Mouse (Mus musculus) layer of hippocampus, adult 2 months (tissue): ENCODE measurements around the gene Hsp90ab1. TPM values are rescaled to one million over a fixed set of nuclear protein-coding genes. Genes with fewer than 3 reads are reported as not detected.

Source experiments
- DNase-seq, 2 experiments: peaks; one replicate each; pipeline ENCODE4 v3.0.0; 2022; ENCODE audit warnings: low spot score in 2 of 2
- H3K27ac ChIP-seq: fragments of 200-600 bp; 2 replicates; pipeline ENCODE4 v1.8.1; 2022
- H3K4me3 ChIP-seq: fragments of 200-600 bp; 2 replicates; pipeline ENCODE4 v1.8.1; 2022; ENCODE audit warnings: mild to moderate bottlenecking
- CTCF ChIP-seq: fragments of 200-600 bp; conservative IDR thresholded peaks from 2 replicates; pipeline ENCODE4 v1.8.1; 2022; ENCODE audit warnings: antibody characterized with exemption, mild to moderate bottlenecking, moderate library complexity
- total RNA-seq, 2 experiments: library from RNA; stranded (reverse); gene quantifications; 2 replicates each; pipeline ENCODE4 v1.2.3; 2021

The Hsp90ab1 gene
- total RNA-seq, 2 experiments from 2014 or later: 1,695 to 1,765 TPM

DNA sequence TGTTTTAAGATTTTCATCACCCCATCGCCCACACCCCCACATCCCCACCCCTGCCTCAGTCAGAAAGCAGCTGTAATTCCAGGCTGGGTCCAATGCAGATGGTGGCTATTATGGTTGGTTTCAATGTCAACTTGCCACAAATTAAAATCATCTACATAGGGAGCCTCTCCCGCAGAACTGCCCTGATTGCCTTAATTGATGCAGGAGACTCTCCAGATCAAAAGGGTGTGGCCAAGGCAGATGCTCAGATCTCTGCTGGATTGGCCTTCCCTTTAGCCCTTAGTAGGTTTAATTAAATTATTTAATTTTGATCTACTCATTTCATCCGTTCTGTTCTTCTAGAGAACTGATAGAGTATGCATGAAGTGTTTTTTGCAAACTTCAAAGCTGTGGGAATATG lies 29.9 kb upstream of the Hsp90ab1 start:
- H3K27ac ChIP-seq: no peak overlapping the region
- H3K4me3 ChIP-seq: no peak overlapping the region
- TF ChIP-seq CTCF: no peak

DNA sequence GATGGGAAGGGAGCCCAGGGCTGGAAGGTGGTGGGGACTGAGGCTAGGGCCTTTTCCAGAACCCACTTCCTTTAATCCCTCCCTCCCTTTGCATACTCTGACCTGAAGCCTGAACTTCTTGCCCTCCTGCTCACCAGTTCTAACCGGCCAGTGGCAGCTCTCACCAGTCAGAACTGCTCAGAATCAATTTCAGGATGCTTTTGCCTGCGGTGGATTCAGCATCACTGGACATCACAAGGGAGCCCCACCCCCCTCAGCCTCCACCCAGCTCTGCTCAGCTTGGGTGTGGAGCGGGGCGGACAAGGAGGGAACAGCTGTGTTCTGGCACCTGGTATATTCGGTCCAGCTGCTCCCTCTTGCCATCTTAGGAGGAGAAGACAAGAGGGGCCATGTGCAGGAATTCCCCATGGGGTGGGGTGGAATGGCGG lies 28.8 kb upstream of the Hsp90ab1 start, which contains the start of gene Mymx:
Mymx (minus strand) TSS at position 226 of the 428 bp plus-strand sequence.
- no peak for DNase-seq
- H3K27ac ChIP-seq: no peak within 1 kb of the TSS
- TF ChIP-seq CTCF: no peak
- no peak within 1 kb of the TSS for H3K4me3 ChIP-seq

More for the DNA sequence above, 29.9 kb upstream of the Hsp90ab1 start:
- DNase-seq: no peak

DNA sequence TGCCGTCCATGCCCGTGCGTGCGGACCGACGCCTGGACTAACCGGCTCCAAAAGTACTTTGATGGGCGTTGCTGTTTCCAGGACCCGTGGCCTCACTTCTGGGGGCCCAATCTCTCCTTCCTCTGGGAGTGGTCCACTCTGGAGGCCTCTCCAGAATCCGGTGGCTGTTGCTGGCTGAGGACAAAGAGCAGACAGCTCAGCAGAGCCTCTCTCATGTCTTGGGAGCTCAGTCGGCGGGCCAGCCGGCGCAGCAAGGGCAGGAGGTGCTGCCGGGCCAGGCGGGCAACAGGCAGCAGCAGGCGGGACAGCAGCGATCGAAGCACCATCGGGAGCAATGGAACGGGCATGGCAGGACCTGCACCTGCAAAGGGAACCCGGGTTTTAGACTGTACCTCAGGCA lies 28.3 kb upstream of the Hsp90ab1 start:
- TF ChIP-seq CTCF: no peak
- DNase-seq: no peak
- H3K27ac ChIP-seq: no peak overlapping the region
- H3K4me3 ChIP-seq: no peak overlapping the region

DNA sequence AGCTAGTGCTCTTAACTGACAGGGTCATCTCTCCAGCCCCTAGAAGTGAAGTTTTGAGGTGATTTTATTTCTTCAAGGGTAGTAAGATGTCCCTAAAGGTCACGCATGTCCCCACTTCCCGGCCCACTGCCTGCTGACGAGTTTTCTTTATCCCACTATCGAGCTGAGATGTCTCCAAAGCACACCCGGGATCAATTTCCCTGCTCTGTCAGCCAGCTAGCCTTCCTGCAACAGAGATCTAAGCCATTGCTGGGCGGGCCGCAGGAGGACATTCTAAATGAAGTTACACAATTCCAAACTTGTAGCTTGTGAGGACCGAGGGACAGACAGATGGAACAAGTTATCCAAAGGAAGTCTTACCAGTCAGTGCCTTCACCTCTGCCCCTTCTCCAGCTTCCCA lies 27.2 kb upstream of the Hsp90ab1 start:
- TF ChIP-seq CTCF: no peak
- Histone ChIP-seq H3K4me3 (no peak overlapping the region), H3K27ac (no peak overlapping the region)
- DNase-seq: no peak

DNA sequence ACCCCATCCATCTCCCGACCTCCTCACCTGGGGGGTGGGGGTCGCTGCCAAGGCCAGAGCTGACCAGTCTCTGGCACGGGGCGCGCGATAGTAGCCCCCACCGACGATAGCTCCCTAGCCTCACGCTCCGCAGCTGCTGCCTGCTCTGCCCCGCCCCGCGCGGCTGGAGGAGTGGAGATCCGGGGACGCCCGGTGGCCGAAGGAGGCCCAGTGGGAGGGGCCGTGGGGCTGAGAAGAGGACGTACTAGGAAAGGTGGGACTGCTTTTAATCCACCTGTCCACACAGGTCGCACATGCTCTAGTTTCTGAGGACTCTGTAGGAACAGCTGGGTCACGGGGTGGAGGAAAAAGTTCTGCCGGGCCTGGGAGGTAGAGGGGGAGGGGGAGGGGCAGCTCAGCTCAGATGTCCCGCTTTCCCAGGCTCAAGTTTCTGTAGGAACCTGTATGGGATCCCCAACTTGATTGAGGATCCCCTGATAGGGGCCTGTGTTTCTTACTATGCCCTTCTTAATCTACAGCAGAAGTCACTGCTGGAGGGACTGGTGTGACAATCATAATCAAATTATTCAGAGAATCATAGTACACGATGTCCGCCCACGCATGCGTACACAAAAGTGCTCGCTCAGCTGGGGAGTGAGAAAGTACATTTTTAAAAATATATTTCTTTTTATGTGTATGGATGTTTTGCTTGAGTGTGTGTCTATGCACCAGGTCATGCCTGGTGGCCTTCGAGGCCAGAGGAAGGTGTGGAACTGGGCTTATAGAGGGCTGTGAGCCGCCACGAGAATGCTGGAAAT lies 26.6 kb upstream of the Hsp90ab1 start, which contains the start of gene Slc29a1:
Slc29a1 (minus strand) TSS at position 161 of the 797 bp plus-strand sequence.
- Histone ChIP-seq H3K27ac (no peak within 1 kb of the TSS), H3K4me3 (peak within 1 kb of the TSS; percentile 26; the same call in 1 of the 2 replicates)
- TF ChIP-seq CTCF: no peak
- DNase-seq: no peak

DNA sequence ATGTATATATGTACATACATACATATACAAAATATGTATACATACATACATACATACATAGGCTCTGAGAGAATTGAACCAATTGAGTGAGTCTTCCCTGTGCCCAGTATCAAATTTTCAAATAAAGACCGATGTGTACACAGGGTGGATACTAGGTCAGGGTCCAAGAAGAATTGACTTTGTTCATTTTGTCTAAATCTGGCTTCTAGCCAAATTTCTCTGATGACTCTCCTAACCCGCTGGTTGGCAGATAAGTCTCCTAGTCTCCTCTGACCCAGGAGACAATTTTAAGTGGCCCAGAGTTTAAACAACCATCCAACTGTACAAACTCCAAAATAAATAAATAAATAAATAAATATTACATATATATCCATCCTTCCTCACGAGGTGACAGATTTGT lies 25.8 kb upstream of the Hsp90ab1 start:
- no peak for DNase-seq
- Histone ChIP-seq H3K4me3 (no peak overlapping the region), H3K27ac (no peak overlapping the region)
- no peak for TF ChIP-seq CTCF

DNA sequence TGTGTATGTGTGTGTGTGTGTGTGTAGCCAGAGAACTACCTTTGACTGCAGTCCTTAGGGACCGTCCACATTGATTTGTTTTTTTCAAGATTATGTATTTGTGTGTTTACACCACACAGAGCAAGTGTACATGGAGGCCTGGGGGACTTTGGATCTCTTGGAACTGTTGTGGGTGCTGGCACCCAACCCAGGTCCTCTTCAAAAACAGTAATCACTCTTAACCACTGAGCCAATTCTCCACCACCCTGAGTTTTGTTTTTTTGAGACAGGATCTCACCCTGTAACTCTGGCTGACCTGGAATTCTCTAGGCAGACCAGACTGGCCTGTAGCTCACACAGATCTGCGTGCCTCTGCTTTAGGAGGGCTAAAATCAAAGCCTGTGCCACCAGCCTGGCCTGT lies 25.3 kb upstream of the Hsp90ab1 start:
- DNase-seq: no peak
- Histone ChIP-seq H3K4me3 (no peak overlapping the region), H3K27ac (no peak overlapping the region)
- no peak for TF ChIP-seq CTCF

DNA sequence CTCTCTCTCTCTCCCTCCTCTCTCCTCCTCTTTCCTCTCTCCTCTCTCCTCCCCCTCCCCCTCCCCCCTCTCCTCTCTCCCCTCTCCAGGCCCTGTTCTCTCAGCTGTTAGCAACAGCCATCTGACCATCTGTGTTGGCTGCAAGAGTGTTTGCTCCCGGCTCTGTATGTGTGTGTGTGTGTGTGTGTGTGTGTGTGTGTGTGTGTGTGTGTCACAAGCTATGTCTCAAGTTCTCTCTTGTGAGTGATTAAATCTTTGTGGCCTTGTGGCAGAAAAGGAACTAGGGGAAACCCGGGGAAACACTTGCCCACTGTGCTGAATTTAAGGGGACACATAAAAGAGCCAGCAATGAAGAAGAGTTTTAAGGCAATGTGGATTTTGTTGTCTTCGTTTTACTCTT lies 24.7 kb upstream of the Hsp90ab1 start:
- TF ChIP-seq CTCF: no peak
- DNase-seq: no peak
- Histone ChIP-seq H3K4me3 (no peak overlapping the region), H3K27ac (no peak overlapping the region)

DNA sequence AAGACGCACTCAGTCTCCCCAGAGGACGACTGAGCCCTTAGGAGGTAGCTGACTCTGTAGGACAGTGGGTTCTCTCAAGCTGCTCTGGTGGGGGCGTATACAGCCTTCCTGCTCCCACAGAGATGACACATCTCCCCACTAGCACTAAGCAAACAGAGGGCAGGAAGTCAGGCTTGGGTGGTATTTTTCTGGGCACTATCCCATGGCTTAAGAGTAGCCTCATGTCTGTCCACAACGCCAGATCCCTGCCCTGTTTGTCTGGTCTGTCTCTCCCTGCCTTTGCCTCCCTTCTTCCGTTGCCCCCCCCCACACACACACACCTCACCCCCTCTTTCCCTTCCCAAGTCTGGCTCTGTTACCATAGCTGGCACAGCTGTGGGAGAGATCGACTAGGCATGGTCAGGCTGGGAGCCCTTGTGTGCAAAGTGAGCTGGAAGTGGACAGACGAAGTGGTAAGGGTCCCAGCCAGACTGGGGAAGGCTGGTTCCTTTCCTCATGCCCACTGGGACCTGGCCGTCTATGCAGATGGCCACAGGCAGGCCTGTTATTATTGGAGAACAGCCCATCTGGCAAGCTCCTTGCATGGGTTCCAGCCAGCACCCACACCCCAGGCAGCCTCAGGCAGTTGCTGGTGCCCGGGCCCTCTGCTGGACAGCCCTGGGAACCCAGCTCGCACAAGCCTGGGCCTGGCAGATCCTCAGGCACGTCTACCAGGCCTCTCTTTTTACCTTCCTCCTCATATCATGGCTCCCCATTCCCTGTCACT lies 23.7 kb upstream of the Hsp90ab1 start:
- Histone ChIP-seq H3K4me3 (no peak overlapping the region), H3K27ac (peak overlapping the region; percentile 59; the same call in 1 of the 2 replicates)
- peak; percentile 44 to 58 for DNase-seq
- TF ChIP-seq CTCF: peak; percentile 81

DNA sequence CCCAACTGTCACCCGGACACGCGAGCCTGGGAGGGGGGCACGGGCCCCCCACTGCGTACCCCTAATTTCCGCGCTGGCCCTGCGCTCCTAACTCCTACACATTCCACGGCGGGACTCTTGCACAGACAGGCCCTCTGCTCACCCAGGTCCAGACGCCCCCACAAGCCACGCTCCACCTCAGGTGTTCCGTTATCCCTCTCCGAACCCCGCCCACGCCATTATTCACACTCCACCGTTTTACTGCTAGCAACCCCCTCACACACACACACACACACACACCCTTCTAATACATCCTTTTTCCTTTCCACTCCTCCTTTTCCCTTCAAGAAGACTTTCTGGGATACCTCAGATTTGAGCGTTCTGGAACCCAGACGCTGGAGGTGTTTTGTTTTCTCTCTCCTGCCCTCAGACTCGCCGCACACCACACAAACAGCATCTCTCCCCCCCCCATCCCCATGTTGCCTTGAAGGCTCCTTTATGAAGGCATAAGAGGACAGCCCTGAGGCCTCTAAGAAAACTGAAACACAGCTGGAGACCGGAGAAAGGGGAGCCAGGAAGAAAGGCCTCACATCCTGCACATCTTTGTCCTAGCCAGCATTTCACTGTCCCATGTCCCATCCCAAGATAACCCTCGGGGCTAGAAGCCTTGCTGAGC lies 22.8 kb upstream of the Hsp90ab1 start:
- peak overlapping the region; percentile 69 for H3K4me3 ChIP-seq
- no peak for TF ChIP-seq CTCF
- H3K27ac ChIP-seq: peak overlapping the region; percentile 49; the same call in 1 of the 2 replicates
- DNase-seq: no peak

DNA sequence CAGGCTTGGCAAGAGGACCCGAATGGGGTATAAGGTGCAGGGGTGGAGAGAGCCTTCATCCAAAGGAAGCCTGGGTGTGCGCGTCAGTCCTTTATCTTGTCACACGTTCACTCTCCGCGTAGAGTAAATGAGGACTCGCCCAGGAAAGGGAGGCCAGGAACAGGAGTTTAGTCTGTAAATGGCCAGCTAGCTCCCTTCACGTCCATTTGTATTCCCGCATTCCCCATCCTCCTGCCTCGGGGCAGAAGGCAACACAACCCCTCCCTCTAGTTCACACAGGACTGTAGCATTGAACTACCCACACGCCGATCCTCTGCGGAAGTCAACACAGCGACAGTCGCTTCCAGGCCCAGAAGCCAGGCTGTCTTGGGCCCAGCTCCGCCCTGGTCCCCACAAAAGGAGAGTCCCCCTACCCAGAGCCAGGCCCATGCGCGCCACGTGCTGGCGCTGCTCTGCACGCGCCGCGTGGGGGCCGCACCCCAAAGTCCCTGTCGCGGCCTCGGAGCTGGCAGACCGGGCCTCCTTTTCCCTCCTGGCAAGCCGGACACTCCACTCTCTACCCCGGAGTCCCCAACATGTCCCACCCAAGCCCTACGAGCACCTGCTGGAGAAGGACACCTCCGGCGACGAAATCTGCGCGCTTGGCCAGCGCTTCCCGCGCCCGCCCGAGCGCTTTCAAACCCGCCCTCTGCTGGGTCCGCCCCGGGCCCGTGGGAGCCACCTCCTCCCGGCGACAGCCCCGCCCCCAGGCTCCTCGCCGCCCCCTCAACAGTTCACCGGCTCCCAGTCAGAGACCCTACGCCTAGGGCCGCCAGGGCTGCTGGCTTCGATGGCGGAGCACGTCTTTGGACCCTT lies 22.0 kb upstream of the Hsp90ab1 start:
- Histone ChIP-seq H3K4me3 (peak overlapping the region; percentile 69), H3K27ac (peak overlapping the region; percentile 49; the same call in 1 of the 2 replicates)
- peak; percentile 15; the same call in 1 of the 2 replicates for TF ChIP-seq CTCF
- no peak for DNase-seq

DNA sequence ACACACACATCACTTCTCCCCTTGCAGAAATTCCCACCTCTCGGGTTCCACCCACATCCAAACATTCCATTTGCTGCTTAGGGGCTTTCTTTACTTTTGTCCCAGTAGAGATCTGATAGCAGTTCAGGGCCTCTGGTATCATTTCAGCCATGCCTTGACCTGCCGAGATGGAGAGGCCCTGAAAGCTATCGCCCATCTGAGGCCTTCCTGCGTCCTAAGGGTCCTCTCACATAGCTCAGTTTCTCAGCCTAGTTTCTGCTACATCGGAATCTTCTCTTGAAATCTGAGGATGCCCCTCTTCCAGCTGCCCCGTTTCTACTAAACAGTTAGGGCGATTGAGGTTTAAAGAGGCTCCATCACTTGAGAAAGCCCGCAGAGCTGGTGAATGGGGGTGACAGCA lies 21.1 kb upstream of the Hsp90ab1 start:
- DNase-seq: no peak
- Histone ChIP-seq H3K27ac (no peak overlapping the region), H3K4me3 (no peak overlapping the region)
- TF ChIP-seq CTCF: no peak
